Mouse (Mus musculus) neutrophil, adult 5-6 weeks (primary cell): Measurements from ENCODE around the gene Mrnip. TPM values are rescaled to one million over a fixed set of nuclear protein-coding genes. Genes with fewer than 3 reads are reported as not detected.
A peak's percentile ranks its signal among the peaks of the same experiment; 100 is the strongest.

Source experiments
- ATAC-seq: fragments of 151-379, 151-347 bp; 2 replicates; pipeline ENCODE4 v1.8.0; 2017; ENCODE audit warnings: mild to moderate bottlenecking, moderate TSS enrichment; ENCODE audit not compliant: insufficient number of reproducible peaks, poor library complexity, low FRiP score, severe bottlenecking; ENCODE audit errors: extremely low read depth
- total RNA-seq: library from RNA; stranded (forward); fragments of 200-1000 nt; gene quantifications from 2 replicates; pipeline ENCODE4 v1.2.3, GENCODE M21; 2017

Gene Mrnip
- total RNA-seq, 1 experiment from 2014 or later = 2.9 TPM

GRCm38 (mm10) chr11:50197500-50197899, 23.3 kb downstream of the Mrnip start:
- no peak for ATAC-seq

GRCm38 (mm10) chr11:50198219-50198846, 24.1 kb downstream of the Mrnip start:
- ATAC-seq = no peak

- ATAC-seq = no peak
Measured at GRCm38 (mm10) chr11:50198916-50199315, 24.7 kb downstream of the Mrnip start.

- ATAC-seq = no peak
Measured at GRCm38 (mm10) chr11:50200613-50201012, 26.4 kb downstream of the Mrnip start.

- ATAC-seq = no peak
Measured at GRCm38 (mm10) chr11:50201590-50201989, 27.3 kb downstream of the Mrnip start.

- no peak for ATAC-seq
Measured at GRCm38 (mm10) chr11:50203302-50203827, 29.1 kb downstream of the Mrnip start.

GRCm38 (mm10) chr11:50205434-50205833, 31.2 kb downstream of the Mrnip start:
- ATAC-seq = no peak

- ATAC-seq = no peak
Measured at GRCm38 (mm10) chr11:50206037-50206436, 31.8 kb downstream of the Mrnip start.

- no peak for ATAC-seq
Measured at GRCm38 (mm10) chr11:50207344-50207743, 33.1 kb downstream of the Mrnip start.

- ATAC-seq = no peak
Measured at GRCm38 (mm10) chr11:50208039-50208438, 33.8 kb downstream of the Mrnip start.

GRCm38 (mm10) chr11:50210101-50210504, 35.9 kb downstream of the Mrnip start:
- peak; percentile 89 for ATAC-seq

- peak; percentile 40 for ATAC-seq
Measured at GRCm38 (mm10) chr11:50210505-50211151, 36.4 kb downstream of the Mrnip start, which contains the start of the genes Sqstm1 and Mgat4b. Gene Sqstm1 (minus strand): TSS chr11:50210827. Gene Mgat4b (plus strand): TSS chr11:50210890.

GRCm38 (mm10) chr11:50211322-50212059, 37.2 kb downstream of the Mrnip start:
- ATAC-seq = no peak

GRCm38 (mm10) chr11:50212060-50212739, 38.0 kb downstream of the Mrnip start:
- ATAC-seq = no peak

GRCm38 (mm10) chr11:50212848-50213758, 38.9 kb downstream of the Mrnip start:
- no peak for ATAC-seq

- ATAC-seq = no peak
Measured at GRCm38 (mm10) chr11:50214631-50215030, 40.4 kb downstream of the Mrnip start.

GRCm38 (mm10) chr11:50215633-50216032, 41.4 kb downstream of the Mrnip start:
- no peak for ATAC-seq

- no peak for ATAC-seq
Measured at GRCm38 (mm10) chr11:50216724-50217366, 42.6 kb downstream of the Mrnip start.
